Comparison of ENCODE assay signal across 9 mouse cellular contexts in genomic region chr14:98589846-98590245, GRCm38 (mm10).
DNase-seq lines count a peak whose midpoint lies in the region; ATAC-seq lines count a peak whose summit lies in the region.
"Had no signal": no experiment of that assay in that cellular context is flagged by ENCODE, and none has a peak within 500 bp of the region (broad histone marks: within the 10 kb centered on the region; RNA-seq: fewer than 3 reads in every experiment).

No protein-coding gene starts in this region.

- DNase-seq in midbrain, embryonic 10.5 days (ENCODE audit: low spot score): peak; percentile 45
- DNase-seq in adrenal gland, postnatal 36 days: peak; percentile 86 to 87
- DNase-seq in kidney, postnatal 14 days: peak; percentile 20
- peak; percentile 48 for DNase-seq in neural tube, embryonic 11.5 days (ENCODE audit: low spot score)
- DNase-seq in spleen, postnatal 10 days (ENCODE audit: low spot score in 2 of 2): no peak

- no peaks in the 10 kb centered on the region for H3K9me3 ChIP-seq in midbrain, embryonic 10.5 days (replicated peaks)
- no peaks in the 10 kb centered on the region for H3K9me3 ChIP-seq in midbrain, embryonic 16.5 days (replicated peaks; ENCODE audit: control insufficient read depth, low read length, poor library complexity, severe bottlenecking)
- no peaks in the 10 kb centered on the region for H3K9me3 ChIP-seq in forebrain, embryonic 15.5 days
- H3K9me3 ChIP-seq in neural tube, embryonic 11.5 days (ENCODE audit: control insufficient read depth, low read length): no peaks in the 10 kb centered on the region
- H3K9me3 ChIP-seq: embryonic facial prominence, embryonic 13.5 days had no signal

- no peak overlapping the region for H3K4me2 ChIP-seq in midbrain, embryonic 16.5 days (ENCODE audit: low read length)
- no peak overlapping the region for H3K4me2 ChIP-seq in forebrain, embryonic 15.5 days (replicated peaks)
- H3K4me2 ChIP-seq in neural tube, embryonic 11.5 days (ENCODE audit: low read depth): no peak overlapping the region
- H3K4me2 ChIP-seq: embryonic facial prominence, embryonic 13.5 days had no signal

- H3K9ac ChIP-seq in midbrain, embryonic 16.5 days (ENCODE audit: low read depth, low read length): no peak overlapping the region
- no peak overlapping the region for H3K9ac ChIP-seq in forebrain, embryonic 15.5 days (replicated peaks)
- no peak overlapping the region for H3K9ac ChIP-seq in neural tube, embryonic 11.5 days (ENCODE audit: low read length)
- H3K9ac ChIP-seq: embryonic facial prominence, embryonic 13.5 days had no signal

- no peak overlapping the region for H3K4me3 ChIP-seq in midbrain, embryonic 10.5 days
- no peak overlapping the region for H3K4me3 ChIP-seq in midbrain, embryonic 16.5 days (ENCODE audit: low read depth, low read length)
- H3K4me3 ChIP-seq in forebrain, embryonic 15.5 days: no peak overlapping the region
- H3K4me3 ChIP-seq in neural tube, embryonic 11.5 days (ENCODE audit: low read depth, low read length): no peak overlapping the region
- H3K4me3 ChIP-seq: embryonic facial prominence, embryonic 13.5 days had no signal

- WGBS in midbrain, embryonic 10.5 days: 8% methylated on average over 4 of the region's 4 CpGs
- 4% methylated on average over 4 of the region's 4 CpGs for WGBS in midbrain, embryonic 16.5 days
- 9% methylated on average over 4 of the region's 4 CpGs for WGBS in forebrain, embryonic 15.5 days
- 5% methylated on average over 4 of the region's 4 CpGs for WGBS in neural tube, embryonic 11.5 days

- H3K27ac ChIP-seq in midbrain, embryonic 10.5 days (replicated peaks): no peak overlapping the region
- no peak overlapping the region for H3K27ac ChIP-seq in midbrain, embryonic 16.5 days (ENCODE audit: low read length)
- H3K27ac ChIP-seq in forebrain, embryonic 15.5 days (replicated peaks): no peak overlapping the region
- no peak overlapping the region for H3K27ac ChIP-seq in neural tube, embryonic 11.5 days (ENCODE audit: low read depth, low read length)
- H3K27ac ChIP-seq: embryonic facial prominence, embryonic 13.5 days; macrophage had no signal

- ATAC-seq in midbrain, embryonic 16.5 days: no peak
- ATAC-seq in forebrain, embryonic 15.5 days (replicated peaks): 0 out of 2 replicates have a peak, but pooled peaks have one; percentile 38
- peak; percentile 69 for ATAC-seq in neural tube, embryonic 11.5 days (ENCODE audit: insufficient read depth, low FRiP score, low TSS enrichment)

- no peaks in the 10 kb centered on the region for H3K36me3 ChIP-seq in midbrain, embryonic 10.5 days
- H3K36me3 ChIP-seq in midbrain, embryonic 16.5 days (ENCODE audit: control insufficient read depth, insufficient read depth, low read length): no peaks in the 10 kb centered on the region
- no peaks in the 10 kb centered on the region for H3K36me3 ChIP-seq in forebrain, embryonic 15.5 days
- no peaks in the 10 kb centered on the region for H3K36me3 ChIP-seq in neural tube, embryonic 11.5 days (ENCODE audit: control insufficient read depth, insufficient read depth, low read length)
- H3K36me3 ChIP-seq: embryonic facial prominence, embryonic 13.5 days had no signal

- no peaks in the 10 kb centered on the region for H3K27me3 ChIP-seq in midbrain, embryonic 10.5 days (ENCODE audit: low read depth, poor library complexity, severe bottlenecking)
- no peaks in the 10 kb centered on the region for H3K27me3 ChIP-seq in midbrain, embryonic 16.5 days (ENCODE audit: control insufficient read depth, insufficient read depth, low read depth, low read length)
- H3K27me3 ChIP-seq in forebrain, embryonic 15.5 days: no peaks in the 10 kb centered on the region
- no peaks in the 10 kb centered on the region for H3K27me3 ChIP-seq in neural tube, embryonic 11.5 days (ENCODE audit: control insufficient read depth, insufficient read depth, low read length)
- H3K27me3 ChIP-seq: embryonic facial prominence, embryonic 13.5 days had no signal

- peaks cover 3% of the 10 kb centered on the region; the same call in 1 of the 2 replicates for H3K4me1 ChIP-seq in midbrain, embryonic 10.5 days
- no peaks in the 10 kb centered on the region for H3K4me1 ChIP-seq in midbrain, embryonic 16.5 days (ENCODE audit: control insufficient read depth, insufficient read depth, low read length)
- H3K4me1 ChIP-seq in forebrain, embryonic 15.5 days: no peaks in the 10 kb centered on the region
- H3K4me1 ChIP-seq in neural tube, embryonic 11.5 days (ENCODE audit: control insufficient read depth, insufficient read depth, low read length): no peaks in the 10 kb centered on the region
- H3K4me1 ChIP-seq: embryonic facial prominence, embryonic 13.5 days had no signal

Comparison
In these comparisons a context has a peak if more than half of its experiments do, and no peak if none do; other contexts are left out.
1. DNase-seq: peak in midbrain, embryonic 10.5 days (single experiment), adrenal gland, postnatal 36 days (2 of 2), kidney, postnatal 14 days (single experiment) and neural tube, embryonic 11.5 days (single experiment); none in spleen, postnatal 10 days (0 of 2).